Mouse (Mus musculus) brain, adult 2 months (tissue): Measurements from ENCODE around the gene Tusc2.

Experiments
- DNase-seq: peaks from one replicate; pipeline ENCODE4 v3.0.0; 2011; ENCODE audit warnings: low read depth, low spot score

Gene Tusc2

GRCm38 (mm10) chr9:107563029-107563581 lies at the start of gene Tusc2:
Gene Tusc2, plus strand, starts transcription at chr9:107563255.
- DNase-seq = peak; percentile 99

GRCm38 (mm10) chr9:107514303-107514955 lies 48.6 kb upstream of the Tusc2 start:
- peak; percentile 89 for DNase-seq

- DNase-seq = no peak
Observed at GRCm38 (mm10) chr9:107520331-107520730, 42.7 kb upstream of the Tusc2 start.

- DNase-seq = no peak
Observed at GRCm38 (mm10) chr9:107521190-107521589, 41.9 kb upstream of the Tusc2 start.

DNA sequence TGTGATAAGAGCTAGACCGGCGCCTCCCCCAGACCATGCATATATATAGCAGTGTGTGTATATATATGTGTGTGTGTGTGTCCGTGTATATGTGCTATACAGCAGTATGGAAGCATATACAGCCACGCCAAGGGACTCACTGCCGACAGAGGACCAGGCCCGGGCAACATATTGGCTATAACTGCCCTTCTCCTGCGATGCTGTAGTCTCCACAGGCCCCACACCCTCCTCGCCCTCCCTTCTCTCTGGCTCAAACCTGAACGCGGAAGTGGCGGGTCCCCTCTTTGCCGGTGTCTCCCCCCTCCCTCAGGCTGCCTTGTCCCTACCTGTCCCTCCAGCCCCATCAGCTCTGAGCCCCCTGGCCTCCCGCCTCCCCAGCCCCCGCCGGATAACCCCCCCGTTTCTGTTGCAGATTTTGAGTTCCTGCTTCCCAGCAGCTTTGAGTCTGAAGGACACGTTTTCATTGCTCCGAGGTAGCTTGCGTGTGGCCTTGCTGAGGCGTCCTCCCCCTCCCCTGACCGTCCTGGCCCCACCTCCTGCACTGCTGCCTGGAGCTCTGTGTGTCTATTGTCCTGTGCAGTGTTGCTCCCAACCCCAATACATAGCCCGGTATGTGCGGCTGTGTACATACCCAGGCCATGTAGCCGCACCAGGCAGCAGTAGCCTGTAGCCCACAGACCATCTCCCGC lies 41.2 kb upstream of the Tusc2 start:
- no peak for DNase-seq

DNA sequence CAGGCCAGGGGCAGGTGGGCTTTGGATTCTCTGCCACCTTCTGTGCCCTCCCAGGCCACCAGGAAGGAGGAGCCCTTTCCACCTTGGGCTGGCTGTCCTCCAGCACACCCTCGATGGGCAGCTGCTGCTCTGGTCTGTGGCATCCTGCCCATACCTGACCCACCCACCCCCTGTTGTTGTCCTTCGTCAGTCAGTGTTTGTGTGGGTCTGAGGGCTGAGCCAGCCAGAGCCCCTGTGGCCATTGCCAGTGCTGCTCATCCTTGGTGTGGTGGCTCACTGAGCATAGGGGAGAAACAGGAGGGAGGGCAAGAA lies 40.7 kb upstream of the Tusc2 start:
- DNase-seq = no peak

DNA sequence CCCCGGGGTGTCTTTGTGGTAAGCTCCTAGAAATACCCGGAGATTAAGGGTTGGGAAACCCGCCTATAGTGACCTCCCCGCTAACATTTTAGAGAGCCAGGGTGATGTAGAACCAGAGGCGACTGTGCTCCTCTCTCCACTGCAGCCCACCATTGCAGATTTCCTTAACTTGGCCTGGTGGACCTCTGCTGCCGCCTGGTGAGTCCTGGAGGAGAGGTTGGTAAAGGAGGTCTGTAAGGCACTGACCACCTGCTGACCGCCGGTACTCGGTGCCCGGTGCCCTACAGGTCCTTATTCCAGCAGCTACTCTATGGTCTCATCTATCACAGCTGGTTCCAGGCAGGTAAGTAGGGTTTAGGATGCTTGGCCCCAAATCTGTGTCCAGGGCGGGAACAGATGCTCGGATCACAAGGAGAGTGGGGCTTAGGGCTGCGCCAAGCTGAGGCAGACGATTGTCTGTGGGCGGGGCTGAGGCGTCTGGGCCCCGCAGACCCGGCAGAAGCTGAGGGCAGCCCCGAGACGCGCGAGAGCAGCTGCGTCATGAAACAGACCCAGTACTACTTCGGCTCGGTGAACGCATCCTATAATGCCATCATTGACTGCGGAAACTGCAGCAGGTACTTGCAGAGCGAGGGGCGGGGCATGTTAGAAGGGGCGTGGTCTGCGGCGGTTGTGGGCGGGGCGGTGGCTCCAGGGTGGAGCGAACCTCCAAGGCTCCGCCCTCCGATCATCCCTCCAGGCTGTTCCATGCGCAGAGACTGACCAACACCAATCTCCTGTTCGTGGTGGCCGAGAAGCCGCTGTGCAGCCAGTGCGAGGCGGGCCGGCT lies 36.6 kb upstream of the Tusc2 start:
- DNase-seq = peak; percentile 66

DNA sequence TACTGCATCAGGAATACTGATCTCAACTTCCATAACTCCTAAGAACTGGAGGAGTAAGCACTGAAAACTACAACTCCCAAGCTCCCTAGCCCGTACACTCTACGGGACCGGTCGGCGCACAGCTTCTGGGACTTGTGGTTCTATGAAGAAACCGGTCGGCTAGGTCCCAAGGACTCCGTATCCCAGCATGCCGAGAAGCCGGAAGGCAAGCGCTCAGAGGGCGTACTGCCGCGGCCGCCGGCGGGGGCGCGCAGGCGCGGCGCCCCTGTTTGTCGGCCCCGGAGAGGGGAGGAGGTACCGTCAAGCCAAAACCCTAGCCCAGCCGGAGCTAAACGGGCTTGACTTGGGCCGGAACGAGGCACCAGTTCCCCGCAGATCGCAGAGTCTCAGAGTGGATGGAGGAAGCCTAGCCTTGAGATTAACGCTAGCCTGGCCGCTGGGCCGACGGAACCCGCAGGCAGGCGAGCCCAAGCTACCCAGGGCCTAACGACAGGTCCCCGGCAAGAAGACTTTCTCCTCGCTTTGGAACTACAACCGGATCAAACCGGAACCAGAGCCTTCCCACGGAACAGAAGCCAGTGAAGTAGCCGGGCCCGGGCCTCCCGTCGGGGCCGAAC lies 29.2 kb upstream of the Tusc2 start, which contains the start of gene Tmem115:
TSS of gene Tmem115 (plus strand) at position 155 of the 617 bp plus-strand sequence.
- DNase-seq = peak; percentile 100

DNA sequence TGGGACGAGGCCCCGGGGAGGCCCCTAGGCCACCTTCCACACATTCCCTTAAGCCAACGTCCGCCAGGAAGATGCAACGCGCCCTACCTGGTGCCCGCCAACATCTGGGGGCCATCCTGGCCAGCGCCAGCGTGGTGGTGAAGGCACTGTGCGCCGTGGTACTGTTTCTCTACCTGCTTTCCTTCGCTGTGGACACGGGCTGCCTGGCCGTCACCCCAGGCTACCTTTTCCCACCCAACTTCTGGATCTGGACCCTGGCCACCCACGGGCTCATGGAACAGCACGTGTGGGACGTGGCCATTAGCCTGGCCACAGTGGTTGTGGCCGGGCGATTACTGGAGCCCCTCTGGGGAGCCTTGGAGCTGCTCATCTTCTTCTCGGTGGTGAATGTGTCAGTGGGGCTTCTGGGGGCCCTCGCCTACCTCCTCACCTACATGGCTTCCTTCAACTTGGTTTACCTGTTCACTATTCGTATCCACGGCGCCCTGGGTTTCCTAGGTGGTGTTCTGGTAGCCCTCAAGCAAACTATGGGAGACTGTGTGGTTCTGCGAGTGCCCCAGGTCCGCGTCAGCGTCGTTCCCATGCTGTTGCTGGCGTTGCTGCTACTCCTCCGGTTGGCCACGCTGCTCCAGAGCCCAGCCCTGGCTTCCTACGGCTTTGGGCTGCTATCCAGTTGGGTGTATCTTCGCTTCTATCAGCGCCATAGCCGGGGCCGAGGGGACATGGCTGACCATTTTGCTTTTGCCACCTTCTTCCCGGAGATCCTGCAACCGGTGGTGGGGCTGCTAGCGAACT lies 28.4 kb upstream of the Tusc2 start:
- DNase-seq = peak; percentile 49

DNA sequence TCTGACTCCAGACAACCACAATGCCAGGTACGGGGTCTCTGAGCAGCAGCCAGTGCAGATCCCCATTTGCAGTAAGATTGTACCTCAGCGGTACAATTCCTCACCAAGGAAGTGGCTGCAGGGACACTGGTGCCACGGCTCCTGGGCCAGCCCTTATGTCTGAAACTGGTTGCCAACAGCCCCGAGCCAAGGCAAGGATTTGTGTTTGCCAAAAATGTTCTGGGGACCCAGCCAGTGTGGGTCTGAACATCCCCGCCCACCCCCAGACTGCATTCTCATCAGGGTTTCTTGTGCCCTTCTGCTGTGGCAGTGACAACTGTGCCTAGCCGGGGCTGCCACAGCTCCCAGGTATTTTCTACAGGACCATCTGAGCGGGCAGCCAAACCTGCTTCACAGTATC lies 24.8 kb upstream of the Tusc2 start:
- DNase-seq = peak; percentile 61

- DNase-seq = no peak
Observed at GRCm38 (mm10) chr9:107538711-107539110, 24.3 kb upstream of the Tusc2 start.

DNA sequence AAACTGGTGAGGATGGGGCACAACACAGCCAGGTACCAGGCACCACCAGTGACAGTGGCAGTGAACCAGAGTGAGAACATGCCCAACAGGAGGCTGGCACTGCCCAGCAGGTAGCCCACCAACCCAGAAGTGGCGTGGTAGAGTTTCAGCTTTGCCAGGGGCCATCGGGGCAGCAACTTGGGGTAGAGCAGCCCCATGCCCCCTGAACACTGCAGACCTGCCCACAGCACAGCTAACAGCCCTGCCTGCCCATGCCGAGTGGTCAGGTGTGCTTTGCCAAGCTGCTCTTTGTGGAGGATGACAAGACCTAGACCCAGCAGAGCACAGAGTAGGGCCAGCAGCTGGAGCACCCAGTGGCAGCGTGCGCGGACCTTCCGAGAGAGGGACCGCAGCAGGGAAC lies 23.1 kb upstream of the Tusc2 start:
- DNase-seq = no peak

- DNase-seq = no peak
Observed at GRCm38 (mm10) chr9:107540420-107540819, 22.6 kb upstream of the Tusc2 start.

- DNase-seq = no peak
Observed at GRCm38 (mm10) chr9:107541005-107541404, 22.1 kb upstream of the Tusc2 start.

DNA sequence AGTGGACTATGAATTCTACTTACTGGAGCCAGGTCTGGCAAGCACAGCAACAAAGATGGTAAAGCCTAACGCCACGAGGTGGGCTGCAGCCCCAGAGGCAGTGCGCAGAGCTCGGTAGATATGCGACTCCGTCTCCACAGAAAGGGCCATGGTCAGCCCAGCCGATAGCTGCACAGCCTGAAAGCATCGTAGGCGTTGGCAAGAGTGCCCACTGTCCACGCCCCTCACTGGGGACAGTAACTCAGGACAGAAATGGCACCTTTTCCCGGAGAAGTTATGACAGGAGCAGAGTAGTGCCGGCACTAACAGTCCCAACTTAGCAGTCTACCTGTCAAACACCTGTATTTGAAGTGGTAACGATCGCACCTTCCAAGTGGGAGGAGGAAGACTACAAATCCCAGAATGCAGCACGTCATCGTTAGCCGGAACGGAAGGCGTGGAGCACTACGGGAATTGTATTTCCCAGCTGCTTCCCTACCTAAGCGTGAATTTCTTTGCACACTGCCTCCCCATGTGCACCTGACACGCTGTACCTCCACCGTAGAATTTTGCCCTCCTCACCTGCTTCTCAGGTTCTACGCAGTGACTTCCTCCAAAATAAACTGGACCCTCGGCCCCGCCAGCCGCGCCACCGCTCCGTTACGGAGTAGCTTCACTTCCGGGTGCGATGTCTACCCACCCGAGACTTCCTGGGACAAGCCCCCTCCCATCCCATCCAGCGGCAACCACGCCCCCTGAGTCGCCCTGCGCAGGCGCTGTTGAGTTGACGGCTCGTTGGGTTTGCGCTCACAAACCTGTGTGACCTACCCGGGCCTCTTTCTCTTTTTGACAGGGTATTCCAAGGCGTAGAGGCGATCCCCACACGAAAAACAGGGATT lies 21.3 kb upstream of the Tusc2 start, which contains the start of the genes Cyb561d2 and Nprl2:
TSS of gene Cyb561d2 (minus strand) at position 720 of the 878 bp plus-strand sequence.
TSS of gene Nprl2 (plus strand) at position 753 of the 878 bp plus-strand sequence.
- peak; percentile 97 for DNase-seq

DNA sequence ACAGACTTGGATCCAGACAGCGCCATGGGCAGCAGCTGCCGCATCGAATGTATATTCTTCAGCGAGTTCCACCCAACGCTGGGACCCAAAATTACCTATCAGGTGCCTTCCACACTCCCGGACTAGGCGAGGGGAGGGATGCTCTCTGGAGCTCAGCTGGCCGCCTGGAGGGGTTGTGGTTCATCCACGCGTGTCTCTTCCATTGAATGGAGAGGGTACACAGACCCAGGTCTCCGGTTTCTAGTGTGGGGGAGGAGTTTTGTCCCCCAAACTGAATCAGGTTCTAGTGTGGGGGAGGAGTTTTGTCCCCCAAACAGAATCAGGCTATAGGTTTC lies 20.7 kb upstream of the Tusc2 start:
- no peak for DNase-seq

DNA sequence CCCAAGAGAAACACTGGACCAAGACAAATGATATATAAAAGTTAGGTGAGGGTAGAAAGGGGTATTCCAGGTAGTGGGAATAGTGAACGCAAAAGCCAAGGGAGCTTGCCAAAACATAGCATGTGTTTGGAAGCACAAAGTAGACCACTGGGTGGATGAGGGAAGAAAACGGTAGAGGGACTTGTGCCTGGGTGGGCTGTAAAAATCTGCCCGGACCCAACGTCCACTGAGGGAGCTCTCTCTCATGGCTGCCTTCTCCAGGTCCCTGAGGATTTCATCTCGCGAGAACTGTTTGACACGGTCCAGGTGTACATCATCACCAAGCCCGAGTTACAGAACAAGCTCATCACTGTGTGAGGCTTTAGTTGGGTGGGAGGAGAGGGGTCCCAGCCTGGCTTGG lies 20.3 kb upstream of the Tusc2 start:
- DNase-seq = no peak

GRCm38 (mm10) chr9:107543299-107543698 lies 19.8 kb upstream of the Tusc2 start:
- DNase-seq = no peak

- DNase-seq = no peak
Observed at GRCm38 (mm10) chr9:107544196-107544700, 18.8 kb upstream of the Tusc2 start.

DNA sequence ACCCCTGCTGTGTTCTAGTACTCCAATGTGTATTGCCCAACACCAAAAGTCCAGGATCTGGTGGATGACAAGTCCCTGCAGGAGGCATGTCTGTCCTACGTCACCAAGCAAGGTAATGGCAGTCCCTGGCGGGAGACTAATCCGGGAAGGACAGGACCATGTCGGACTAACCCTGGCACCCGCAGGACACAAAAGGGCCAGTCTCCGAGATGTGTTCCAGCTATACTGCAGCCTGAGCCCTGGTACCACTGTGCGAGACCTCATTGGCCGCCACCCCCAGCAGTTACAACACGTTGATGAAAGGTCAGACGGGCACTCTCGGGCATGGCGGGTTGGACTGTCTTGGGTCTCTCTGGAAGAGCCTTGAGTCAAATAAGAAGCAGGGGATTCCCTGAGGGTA lies 18.3 kb upstream of the Tusc2 start:
- DNase-seq = no peak
